Mouse (Mus musculus) ovary, postnatal 14 days (tissue): ENCODE results near the gene Gpd1.

Source experiments
- DNase-seq: peaks from one replicate; pipeline ENCODE4 v3.0.0; 2022; ENCODE audit warnings: low spot score

The Gpd1 gene

GRCm38 (mm10) chr15:99772925-99773324 lies 55.6 kb downstream of the Gpd1 start:
- DNase-seq, result no peak
